Mouse (Mus musculus) gastrocnemius, adult 2 months (tissue): Measurements from ENCODE around the gene Siglech. TPM values are rescaled to one million over a fixed set of nuclear protein-coding genes. Genes with fewer than 3 reads are reported as not detected.
"Not testable (repeated sequence)": the region's sequence is repeated elsewhere in the genome, so short reads cannot be mapped to it uniquely, and the experiment has no call there.

Experiments used
- DNase-seq: peaks from one replicate; pipeline ENCODE4 v3.0.0; 2022
- H3K27ac ChIP-seq: fragments of 200-600 bp; 2 replicates; pipeline ENCODE4 v1.8.1; 2022; ENCODE audit warnings: mild to moderate bottlenecking
- H3K4me3 ChIP-seq: fragments of 200-600 bp; 2 replicates; pipeline ENCODE4 v1.8.1; 2022; ENCODE audit warnings: mild to moderate bottlenecking, moderate library complexity
- CTCF ChIP-seq: fragments of 200-600 bp; IDR thresholded peaks from 2 replicates; pipeline ENCODE4 v1.8.1; 2022; ENCODE audit warnings: antibody characterized with exemption, mild to moderate bottlenecking, moderate library complexity
- intact Hi-C: fragments of 180-260 bp; cut with DNase I; formaldehyde crosslinking; loops from one replicate; pipeline ENCODE4 v1.15.1; 2025
- long read RNA-seq, 2 experiments: library from polyadenylated mRNA; stranded (forward); transcript quantifications; one replicate each; pipeline ENCODE4 v2.0.0; 2021
- total RNA-seq, 2 experiments: library from RNA; stranded (reverse); gene quantifications; 2 replicates each; pipeline ENCODE4 v1.2.3; 2021

Gene Siglech
- under 1 TPM in 1 of 2 experiments, not detected in 1; 0.22 TPM for total RNA-seq
- long read RNA-seq, experiment 1 = 0 reads
- long read RNA-seq, experiment 2 = 0 reads

DNA sequence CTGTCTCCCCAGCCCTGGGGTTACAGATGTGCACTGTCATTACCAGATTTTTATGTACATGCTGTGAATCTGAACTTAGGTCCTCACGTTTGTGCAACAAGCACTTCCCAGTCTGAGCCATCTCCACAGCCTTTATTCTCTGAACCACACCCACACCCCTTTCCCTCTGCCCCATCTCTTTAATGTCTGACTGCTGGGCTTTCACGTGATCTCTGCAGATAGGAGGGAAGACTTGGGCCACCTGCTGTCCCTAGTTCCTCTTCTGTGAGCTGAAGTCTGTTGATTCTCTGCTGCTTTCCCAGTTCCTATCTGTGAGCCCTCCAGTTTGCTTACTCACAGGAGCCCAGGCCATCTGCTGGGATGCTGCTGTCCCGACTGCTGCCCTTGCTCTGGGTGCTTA lies at the start of gene Siglech:
Siglech (plus strand) TSS at position 253 of the 400 bp plus-strand sequence.
- intact Hi-C loops = no loop called here
- no peak for DNase-seq
- no peak within 1 kb of the TSS for H3K27ac ChIP-seq
- no peak within 1 kb of the TSS for H3K4me3 ChIP-seq
- TF ChIP-seq CTCF = no peak

DNA sequence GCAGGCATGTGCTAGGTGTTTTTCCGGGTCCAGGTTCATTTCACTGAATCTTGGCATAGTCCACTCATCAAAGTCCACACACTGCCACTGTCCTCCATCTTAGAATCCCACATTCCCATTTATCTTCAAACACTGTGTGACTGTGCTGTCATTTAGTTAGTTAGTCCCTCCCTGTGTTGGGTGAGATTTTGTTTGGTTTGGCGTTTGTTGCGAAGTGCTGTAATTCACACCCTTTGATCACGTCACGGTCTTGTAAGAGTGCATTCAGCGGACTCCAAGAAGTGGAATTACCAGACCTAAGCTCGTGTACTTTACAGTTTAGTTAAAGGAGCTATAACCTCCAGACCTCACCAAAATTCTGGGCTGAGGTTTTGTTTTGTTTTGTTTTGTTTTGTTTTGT lies 45.3 kb upstream of the Siglech start:
- DNase-seq = no peak
- intact Hi-C loops = loop anchor here (2.0 kb wide), 1 partner anchor 16 kb away; no protein-coding TSS in a partner anchor
- Histone ChIP-seq H3K4me3 (no peak overlapping the region), H3K27ac (no peak overlapping the region)
- TF ChIP-seq CTCF = no peak

DNA sequence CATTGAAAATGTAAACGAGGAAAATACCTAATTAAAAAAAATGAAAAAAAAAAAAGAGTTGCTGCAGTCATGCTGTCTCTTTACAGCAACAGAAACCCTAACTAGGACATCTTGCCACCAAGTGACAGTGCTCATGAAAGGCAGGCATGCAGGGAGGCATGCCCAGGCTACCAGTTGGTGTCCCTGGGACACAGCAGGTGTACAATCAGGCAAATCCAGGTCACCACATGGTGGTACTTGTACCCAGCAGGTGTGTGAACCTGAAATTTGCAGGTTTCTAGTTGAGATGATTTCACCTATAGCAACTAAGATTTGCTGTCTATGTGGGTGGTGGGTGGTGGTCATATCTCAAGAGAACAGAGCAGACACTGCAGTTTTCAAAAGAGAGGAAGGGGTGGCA lies 39.1 kb upstream of the Siglech start:
- no peak overlapping the region for H3K27ac ChIP-seq
- no peak for TF ChIP-seq CTCF
- no peak for DNase-seq
- intact Hi-C loops = no loop called here
- no peak overlapping the region for H3K4me3 ChIP-seq

DNA sequence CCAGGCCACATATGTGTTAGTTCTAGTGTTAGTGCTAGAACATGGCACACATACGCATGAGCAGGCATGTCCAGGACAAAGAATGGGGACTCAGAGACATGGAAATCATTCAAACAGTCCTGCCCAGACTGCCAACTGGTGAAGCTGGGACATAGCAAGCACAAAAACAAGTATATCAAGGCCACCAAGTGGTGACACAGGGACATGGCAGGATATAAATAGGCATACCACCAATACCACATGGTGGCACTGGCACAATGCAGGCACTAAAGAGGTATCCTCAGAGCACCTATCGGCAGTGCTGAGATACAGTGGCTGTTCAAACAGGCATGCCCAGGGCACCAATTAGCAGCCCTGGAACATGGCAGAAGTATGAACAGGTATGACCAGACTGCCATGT lies 33.5 kb upstream of the Siglech start:
- no peak for DNase-seq
- no peak for TF ChIP-seq CTCF
- H3K27ac ChIP-seq = no peak overlapping the region
- no peak overlapping the region for H3K4me3 ChIP-seq
- intact Hi-C loops = no loop called here

DNA sequence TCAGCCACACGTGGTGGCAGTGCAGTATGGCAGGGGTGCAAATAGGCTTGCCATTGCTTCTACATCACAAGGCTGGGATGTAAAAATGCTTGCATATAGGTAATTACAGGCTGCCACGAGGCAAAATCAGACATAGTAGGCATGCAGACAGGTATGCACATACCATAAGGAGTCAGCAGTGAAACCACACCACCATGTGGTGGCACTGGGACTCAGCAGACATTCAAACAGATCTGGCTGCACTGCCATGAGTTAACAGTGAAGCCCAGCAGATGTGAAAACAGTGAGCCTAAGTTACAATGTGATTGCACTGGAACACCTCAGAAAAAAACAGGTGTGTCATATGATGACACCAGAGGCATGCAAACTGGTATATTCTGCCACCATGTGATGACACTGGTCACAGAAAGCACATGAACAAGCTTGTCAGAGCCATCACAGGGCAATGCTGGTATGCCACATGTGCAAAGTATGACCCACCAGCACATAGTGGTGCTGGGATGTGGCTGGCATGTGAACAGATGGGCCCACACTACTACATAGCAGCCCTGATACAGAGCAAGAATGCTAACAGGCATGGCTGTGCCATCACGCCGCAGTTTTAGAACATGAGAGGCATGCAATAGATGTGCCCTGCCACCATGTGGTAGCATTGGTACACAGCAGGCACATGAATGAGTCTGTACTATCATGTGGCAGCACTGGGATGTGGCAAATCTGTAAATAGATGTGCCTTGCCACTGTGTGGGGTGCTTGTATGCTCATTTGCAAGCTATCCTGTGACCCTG lies 30.7 kb upstream of the Siglech start:
- peak; percentile 40 for TF ChIP-seq CTCF
- intact Hi-C loops = no loop called here
- DNase-seq = no peak
- Histone ChIP-seq H3K27ac (no peak overlapping the region), H3K4me3 (no peak overlapping the region)

DNA sequence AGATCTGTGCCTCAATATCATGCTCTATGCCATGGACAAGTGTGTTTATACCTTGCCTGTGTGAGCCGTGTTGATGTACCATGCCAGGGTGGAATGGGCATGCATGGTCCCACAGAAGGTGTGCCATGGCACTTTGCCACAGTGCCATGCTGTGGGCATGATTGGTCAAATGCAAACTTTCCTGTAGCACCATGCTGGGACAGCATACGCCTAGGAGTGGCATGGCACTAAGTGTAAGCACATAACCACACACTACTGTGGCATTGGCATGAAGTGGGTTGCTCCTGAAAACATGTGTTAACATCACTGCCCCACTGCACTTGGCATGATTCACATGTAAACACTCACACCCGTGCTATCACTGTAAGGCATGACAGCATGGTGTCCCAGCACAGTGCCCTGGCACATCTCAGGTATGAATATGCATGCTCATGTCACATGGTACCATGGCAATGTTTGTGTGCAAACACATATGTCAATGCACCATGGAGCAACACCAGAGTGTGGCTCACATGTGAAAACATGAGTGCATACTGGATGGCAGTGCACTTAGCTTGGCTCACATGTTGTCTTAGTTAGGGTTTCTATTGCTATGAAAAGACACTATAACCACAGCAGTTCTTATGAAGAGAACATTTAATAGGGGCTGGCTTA lies 24.2 kb upstream of the Siglech start:
- no peak overlapping the region for H3K27ac ChIP-seq

DNA sequence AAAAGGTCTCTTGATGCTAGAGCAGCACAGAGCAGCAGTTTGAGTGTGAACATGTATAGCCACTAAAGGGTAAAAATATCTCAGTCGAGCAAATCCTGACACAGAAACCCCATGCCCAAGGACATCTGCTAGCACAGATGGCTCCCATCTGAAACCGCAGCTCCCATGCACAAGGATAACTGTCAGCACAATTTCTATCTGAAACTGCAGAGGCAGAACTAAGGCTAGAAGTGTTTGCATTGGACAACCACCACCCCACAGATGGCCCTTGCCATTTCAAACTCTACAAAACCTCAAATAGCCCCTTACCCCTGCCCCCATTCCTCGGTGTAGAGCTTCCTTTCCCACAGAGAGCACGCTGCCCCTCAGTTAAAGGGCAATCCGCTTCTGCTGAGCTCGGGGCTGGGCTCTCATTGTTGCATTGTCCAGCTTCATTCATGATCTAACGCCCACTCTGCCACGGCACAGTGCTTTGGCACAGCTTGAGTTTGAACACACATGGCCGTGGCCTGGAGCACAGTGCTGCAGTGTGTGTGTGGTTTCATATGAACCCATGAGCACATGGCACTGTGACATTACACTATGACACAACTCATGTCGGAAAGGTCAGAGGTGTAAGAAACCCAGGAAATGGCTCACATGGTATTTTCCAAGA lies 23.3 kb upstream of the Siglech start:
- TF ChIP-seq CTCF = no peak
- Histone ChIP-seq H3K27ac (no peak overlapping the region), H3K4me3 (no peak overlapping the region)
- DNase-seq = no peak
- intact Hi-C loops = no loop called here

More for the DNA sequence above, 24.2 kb upstream of the Siglech start:
- no peak overlapping the region for H3K4me3 ChIP-seq
- TF ChIP-seq CTCF = no peak
- no peak for DNase-seq
- intact Hi-C loops = no loop called here

DNA sequence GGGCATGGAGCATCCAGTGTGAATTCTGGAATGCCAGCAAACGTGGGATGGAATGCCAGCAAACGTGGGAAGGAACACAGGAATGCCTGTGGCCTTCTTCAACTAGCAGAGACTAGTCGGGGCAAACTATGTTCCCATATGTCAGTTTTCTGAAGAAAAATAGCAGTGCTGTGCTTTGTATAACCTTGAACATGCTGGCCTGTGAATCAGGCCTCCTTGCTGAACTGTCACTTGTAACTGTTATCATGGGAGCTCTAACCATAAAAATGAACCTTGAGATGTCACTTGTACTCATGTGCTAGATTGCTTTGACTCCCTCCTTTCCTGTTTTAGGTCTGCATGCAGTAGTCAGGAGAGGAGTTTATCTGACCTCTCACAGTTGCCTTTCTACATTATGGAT lies 17.1 kb upstream of the Siglech start:
- intact Hi-C loops = no loop called here
- Histone ChIP-seq H3K4me3 (no peak overlapping the region), H3K27ac (no peak overlapping the region)
- no peak for DNase-seq
- TF ChIP-seq CTCF = no peak

DNA sequence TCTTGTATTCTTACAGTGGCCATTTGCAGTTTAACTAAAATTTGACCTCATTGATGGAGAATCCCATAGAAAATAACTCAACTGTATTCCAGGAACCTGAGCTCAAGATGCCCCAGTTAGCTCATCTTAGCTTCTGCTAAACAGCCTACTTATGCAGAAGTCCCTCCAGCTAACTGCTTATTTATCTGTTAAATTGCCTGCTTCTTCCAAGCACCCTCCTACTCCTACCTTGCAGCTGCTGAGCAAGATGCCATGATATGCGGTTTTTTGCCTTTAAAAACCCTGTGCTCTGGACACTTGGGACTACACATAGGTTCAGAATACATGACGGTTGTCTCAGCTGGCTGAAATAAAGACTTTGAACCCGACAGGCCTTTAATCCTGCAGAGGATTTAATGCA lies 8.6 kb upstream of the Siglech start:
- Histone ChIP-seq H3K4me3 (no peak overlapping the region), H3K27ac (no peak overlapping the region)
- no peak for DNase-seq
- intact Hi-C loops = no loop called here
- no peak for TF ChIP-seq CTCF

DNA sequence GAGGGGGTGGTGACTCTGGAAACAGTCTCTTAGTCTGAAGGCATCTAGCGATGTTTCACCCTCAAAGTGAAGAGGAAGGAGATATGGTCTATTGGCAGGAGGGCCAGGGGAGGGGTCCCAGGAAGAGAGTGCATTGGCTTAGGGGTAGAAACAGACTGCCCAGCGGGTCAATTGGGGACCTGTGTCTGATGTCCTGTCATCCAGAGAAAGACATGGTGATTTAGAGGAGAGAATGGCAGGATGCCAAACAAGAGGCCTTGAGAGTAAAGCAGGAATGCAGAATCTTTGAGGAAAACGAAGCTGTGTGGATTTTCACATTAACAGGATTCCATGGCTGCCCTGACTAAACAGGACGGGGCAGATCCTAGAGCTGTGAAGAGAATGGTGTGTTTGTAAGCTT lies 12.0 kb downstream of the Siglech start:
- Histone ChIP-seq H3K27ac (no peak overlapping the region), H3K4me3 (no peak overlapping the region)
- TF ChIP-seq CTCF = no peak
- intact Hi-C loops = no loop called here
- DNase-seq = no peak

DNA sequence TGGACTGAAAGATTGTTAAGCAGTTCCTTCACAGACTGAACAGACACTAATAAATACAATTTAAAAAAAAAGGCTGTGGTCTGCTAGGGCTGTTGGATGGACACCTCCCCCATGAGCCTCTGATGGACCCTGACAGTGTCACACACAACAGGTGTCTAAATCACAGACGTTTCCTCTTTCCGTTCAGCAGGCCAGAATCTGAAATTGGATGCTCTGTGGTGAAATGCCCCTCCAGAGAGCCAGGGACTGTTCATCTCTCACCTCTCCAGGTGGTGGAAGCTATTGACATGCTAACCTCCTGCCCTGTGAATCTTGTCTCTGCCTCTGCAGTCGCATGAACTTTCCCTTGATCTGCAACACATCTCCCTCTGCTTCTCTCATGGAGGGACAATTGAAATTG lies 14.5 kb downstream of the Siglech start:
- no peak for TF ChIP-seq CTCF
- H3K27ac ChIP-seq = no peak overlapping the region
- H3K4me3 ChIP-seq = no peak overlapping the region
- intact Hi-C loops = no loop called here
- no peak for DNase-seq

DNA sequence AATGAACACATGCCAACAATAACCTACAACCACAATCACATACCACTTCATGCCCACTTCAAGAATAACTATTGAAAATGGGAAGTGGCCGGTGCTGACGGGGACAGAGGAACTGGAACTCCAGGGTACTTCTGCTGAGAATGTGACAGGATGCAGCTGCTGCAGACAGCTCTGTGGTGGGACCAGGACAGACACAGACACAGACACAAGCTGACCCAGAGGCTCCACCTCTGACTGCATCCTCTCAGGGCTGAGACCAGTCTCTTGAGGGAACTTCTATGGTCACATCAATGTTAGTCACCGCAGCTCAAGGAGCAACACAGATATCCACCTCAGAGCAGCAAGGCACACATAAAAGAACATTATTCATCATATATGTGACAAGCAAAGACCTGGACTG lies 16.6 kb downstream of the Siglech start:
- intact Hi-C loops = no loop called here
- H3K4me3 ChIP-seq = no peak overlapping the region
- TF ChIP-seq CTCF = no peak
- DNase-seq = peak; percentile 23
- H3K27ac ChIP-seq = no peak overlapping the region

DNA sequence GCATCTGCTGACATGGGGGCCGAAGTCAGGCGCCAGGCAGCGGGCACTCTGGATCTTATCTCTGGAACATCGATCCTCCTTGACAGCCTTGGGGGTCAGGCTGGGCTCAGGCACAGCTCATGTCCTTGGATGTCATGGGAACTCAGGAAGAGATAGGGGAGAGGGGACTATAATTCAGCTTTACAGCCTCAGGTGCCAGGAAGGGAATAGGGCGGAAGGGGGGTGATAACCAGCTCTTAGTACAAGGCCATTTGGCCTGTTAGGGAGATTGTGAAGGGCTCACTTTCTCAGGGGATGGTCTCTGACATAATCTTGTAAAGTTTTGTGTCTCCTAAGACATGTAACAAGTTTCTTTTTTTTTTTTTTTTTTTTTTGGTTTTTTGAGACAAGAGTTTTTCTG lies 22.6 kb downstream of the Siglech start:
- intact Hi-C loops = loop anchor here (5.0 to 10.0 kb wide), 2 partner anchors 52 to 254 kb away; partner anchors contain the start of gene Cyfip1
- not testable (repeated sequence) for H3K27ac ChIP-seq, DNase-seq, H3K4me3 ChIP-seq
